Mouse (Mus musculus) intestine, postnatal 0 days (tissue): ENCODE data around the gene Pdk2. TPM values are rescaled to one million over a fixed set of nuclear protein-coding genes. Genes with fewer than 3 reads are reported as not detected.

Source experiments
- ATAC-seq: fragments of 200-750 bp; cut with Nextera tagmentation; 2 replicates; pipeline ENCODE4 v1.8.0; 2017; ENCODE audit warnings: mild to moderate bottlenecking, moderate TSS enrichment, moderate library complexity
- H3K27ac ChIP-seq: fragments of 300-500 bp; sonication (generic); 2 replicates; pipeline ENCODE4 v1.5.1; 2014; ENCODE audit warnings: mild to moderate bottlenecking, low read depth, low read length, moderate library complexity
- H3K27me3 ChIP-seq: fragments of 300-500 bp; sonication (generic); replicated peaks from 2 replicates; pipeline ENCODE4 v1.6.1; 2014; ENCODE audit warnings: low read length, mixed read lengths; ENCODE audit not compliant: control insufficient read depth, insufficient read depth
- H3K36me3 ChIP-seq: fragments of 300-500 bp; sonication (generic); 2 replicates; pipeline ENCODE4 v1.6.1; 2014; ENCODE audit warnings: mild to moderate bottlenecking, moderate library complexity; ENCODE audit not compliant: control insufficient read depth, insufficient read depth
- H3K4me1 ChIP-seq: fragments of 300-500 bp; sonication (generic); replicated peaks from 2 replicates; pipeline ENCODE4 v1.6.1; 2014; ENCODE audit warnings: antibody characterized with exemption, low read length, mixed read lengths; ENCODE audit not compliant: control insufficient read depth, insufficient read depth
- H3K4me2 ChIP-seq: fragments of 300-500 bp; sonication (generic); replicated peaks from 2 replicates; pipeline ENCODE4 v1.6.1; 2014; ENCODE audit warnings: low read depth, mild to moderate bottlenecking, moderate library complexity
- H3K4me3 ChIP-seq: fragments of 300-500 bp; sonication (generic); 2 replicates; pipeline ENCODE4 v1.5.1; 2014; ENCODE audit warnings: low read depth, low read length
- H3K9ac ChIP-seq: fragments of 300-500 bp; sonication (generic); 2 replicates; pipeline ENCODE4 v1.6.1; 2014; ENCODE audit warnings: mild to moderate bottlenecking, low read depth, low read length
- H3K9me3 ChIP-seq: fragments of 300-500 bp; sonication (generic); 2 replicates; pipeline ENCODE4 v1.6.1; 2016; ENCODE audit warnings: mixed run types; ENCODE audit not compliant: control insufficient read depth
- CTCF ChIP-seq: sonication (generic); IDR thresholded peaks from 2 replicates; pipeline ENCODE4 v1.5.1; 2016; ENCODE audit warnings: low read depth, mild to moderate bottlenecking, control low read depth, antibody characterized with exemption, moderate library complexity
- WGBS: fragments of 180-500 bp; shearing (Covaris S2); extraction: QIAGEN DNeasy Blood & Tissue Kit; methylation state at CpG from one replicate; pipeline ENCODE4 v1.1.7; 2014; 5-methylcytosine and 5-hydroxymethylcytosine counted together
- polyA plus RNA-seq: library from polyadenylated mRNA; unstranded; fragments of >200 nt; fragmentation: Nextera tagmentation; extraction: Ambion mirVana; gene quantifications from 2 replicates; pipeline ENCODE4 v1.2.1, GENCODE M21; 2015

The Pdk2 gene
- polyA plus RNA-seq, 1 experiment from 2014 or later, result 57.4 TPM

DNA sequence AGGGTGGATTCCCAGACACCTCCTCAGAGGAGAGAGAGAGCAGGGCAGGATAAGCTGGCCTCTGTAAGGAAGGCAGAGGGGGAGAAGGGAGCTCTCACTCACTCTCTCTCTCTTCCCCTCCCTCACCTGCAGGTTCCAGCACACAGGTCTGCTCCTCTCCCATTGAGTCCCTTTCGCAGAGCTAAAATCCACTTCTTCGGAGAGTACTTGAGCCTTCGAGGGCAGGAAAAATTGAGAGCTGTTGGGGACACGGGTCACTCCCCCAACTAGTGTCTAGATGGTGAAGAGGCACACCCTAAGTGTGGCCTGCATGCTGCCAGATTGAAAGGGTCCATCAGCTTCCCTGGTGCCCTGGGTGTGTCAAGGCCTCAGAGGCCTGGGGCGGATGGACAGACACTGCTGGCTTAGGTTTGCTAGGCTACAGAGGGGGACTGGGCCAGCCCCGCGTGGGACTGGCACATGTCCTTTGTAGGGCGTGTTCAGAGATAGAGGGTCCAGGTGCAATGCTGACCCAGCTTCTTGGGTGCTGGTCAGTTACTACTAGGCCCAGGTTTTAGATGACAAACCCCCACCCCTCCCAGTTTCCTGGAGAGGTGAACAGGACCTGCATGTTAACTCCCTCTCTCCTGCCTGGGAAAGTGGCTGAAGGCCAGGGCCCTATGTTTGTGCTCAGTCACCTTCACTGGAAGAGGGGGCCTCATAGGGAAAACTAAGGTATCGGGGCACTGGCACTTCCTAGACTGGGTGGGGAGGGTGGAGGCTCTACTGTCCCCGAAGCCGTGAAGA is 15.7 kb downstream of the Pdk2 start:
- Histone ChIP-seq H3K4me2 (no peak overlapping the region), H3K9me3 (no peaks in the 10 kb centered on the region), H3K27me3 (no peaks in the 10 kb centered on the region), H3K36me3 (peaks cover 55% of the 10 kb centered on the region), H3K27ac (no peak overlapping the region), H3K4me1 (no peaks in the 10 kb centered on the region), H3K9ac (no peak overlapping the region), H3K4me3 (no peak overlapping the region)
- no peak for ATAC-seq
- TF ChIP-seq CTCF, result no peak
- 74% methylated on average over 11 of the region's 11 CpGs for WGBS

DNA sequence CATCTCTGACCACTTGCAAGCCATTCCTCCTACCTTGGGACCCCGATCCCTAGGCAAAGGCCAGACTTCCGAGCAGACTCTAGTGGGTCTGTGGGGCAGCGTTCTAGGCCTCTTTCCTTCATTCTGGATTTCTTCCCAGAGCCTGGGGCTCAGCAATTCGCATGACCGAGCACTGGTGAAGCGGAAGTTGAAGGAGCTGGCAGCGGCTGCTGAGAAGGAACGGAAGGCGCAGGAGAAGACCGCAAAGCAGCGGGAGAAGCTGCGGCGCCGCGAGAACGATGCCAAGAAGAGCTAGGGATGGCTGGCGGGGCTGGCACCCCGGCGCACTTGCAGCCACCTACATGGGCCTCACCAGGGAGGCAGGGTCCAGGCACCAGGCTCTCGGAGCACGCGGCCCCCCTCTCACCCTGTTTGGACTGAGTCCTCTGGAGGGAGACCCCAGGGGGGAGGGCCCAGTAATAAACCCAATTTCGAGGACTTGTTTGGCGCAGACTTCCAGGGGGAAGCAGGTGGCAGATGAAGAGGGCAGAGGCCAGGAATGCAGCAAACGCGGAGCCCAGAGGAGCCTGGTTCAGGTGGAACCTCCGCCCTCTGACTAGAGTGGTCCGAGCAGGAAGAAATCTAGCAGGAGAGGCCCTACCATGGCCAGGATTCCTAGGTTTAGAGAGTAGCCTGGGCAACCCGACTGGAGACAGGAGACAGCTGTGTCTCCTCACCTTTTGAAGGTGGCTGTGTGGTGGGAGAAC is 16.5 kb downstream of the Pdk2 start:
- H3K36me3 ChIP-seq, result peaks cover 50% of the 10 kb centered on the region
- no peak overlapping the region for H3K9ac ChIP-seq
- H3K4me3 ChIP-seq, result no peak overlapping the region
- TF ChIP-seq CTCF, result no peak
- H3K9me3 ChIP-seq, result no peaks in the 10 kb centered on the region
- no peak overlapping the region for H3K27ac ChIP-seq
- H3K4me2 ChIP-seq, result no peak overlapping the region
- ATAC-seq, result no peak
- H3K4me1 ChIP-seq, result no peaks in the 10 kb centered on the region
- no peaks in the 10 kb centered on the region for H3K27me3 ChIP-seq
- WGBS, result 80% methylated on average over 29 of the region's 29 CpGs

DNA sequence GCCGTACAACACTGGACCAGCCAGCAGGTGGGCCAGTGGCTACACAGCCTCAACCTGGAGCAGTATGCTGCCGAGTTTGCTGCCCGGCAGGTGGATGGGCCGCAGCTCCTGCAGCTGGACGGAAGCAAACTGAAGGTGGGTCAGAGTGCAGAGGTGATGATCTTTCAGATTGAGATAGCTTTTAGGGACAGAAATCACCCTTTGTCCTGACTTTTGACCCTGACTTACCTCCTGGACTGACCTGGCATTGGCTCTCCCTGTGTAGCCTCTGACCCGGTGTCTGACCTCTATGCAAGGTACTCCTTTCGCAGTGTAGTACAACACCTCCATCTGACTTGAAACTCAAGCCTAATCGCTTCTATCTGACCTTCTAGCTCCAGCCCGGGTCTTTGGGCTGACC is 17.7 kb downstream of the Pdk2 start:
- H3K27me3 ChIP-seq, result no peaks in the 10 kb centered on the region
- ATAC-seq, result no peak
- H3K4me3 ChIP-seq, result no peak overlapping the region
- no peak for TF ChIP-seq CTCF
- no peaks in the 10 kb centered on the region for H3K4me1 ChIP-seq
- H3K27ac ChIP-seq, result no peak overlapping the region
- H3K9me3 ChIP-seq, result no peaks in the 10 kb centered on the region
- H3K9ac ChIP-seq, result no peak overlapping the region
- H3K36me3 ChIP-seq, result peaks cover 39% of the 10 kb centered on the region
- no peak overlapping the region for H3K4me2 ChIP-seq
- WGBS, result 92% methylated on average over 9 of the region's 9 CpGs

DNA sequence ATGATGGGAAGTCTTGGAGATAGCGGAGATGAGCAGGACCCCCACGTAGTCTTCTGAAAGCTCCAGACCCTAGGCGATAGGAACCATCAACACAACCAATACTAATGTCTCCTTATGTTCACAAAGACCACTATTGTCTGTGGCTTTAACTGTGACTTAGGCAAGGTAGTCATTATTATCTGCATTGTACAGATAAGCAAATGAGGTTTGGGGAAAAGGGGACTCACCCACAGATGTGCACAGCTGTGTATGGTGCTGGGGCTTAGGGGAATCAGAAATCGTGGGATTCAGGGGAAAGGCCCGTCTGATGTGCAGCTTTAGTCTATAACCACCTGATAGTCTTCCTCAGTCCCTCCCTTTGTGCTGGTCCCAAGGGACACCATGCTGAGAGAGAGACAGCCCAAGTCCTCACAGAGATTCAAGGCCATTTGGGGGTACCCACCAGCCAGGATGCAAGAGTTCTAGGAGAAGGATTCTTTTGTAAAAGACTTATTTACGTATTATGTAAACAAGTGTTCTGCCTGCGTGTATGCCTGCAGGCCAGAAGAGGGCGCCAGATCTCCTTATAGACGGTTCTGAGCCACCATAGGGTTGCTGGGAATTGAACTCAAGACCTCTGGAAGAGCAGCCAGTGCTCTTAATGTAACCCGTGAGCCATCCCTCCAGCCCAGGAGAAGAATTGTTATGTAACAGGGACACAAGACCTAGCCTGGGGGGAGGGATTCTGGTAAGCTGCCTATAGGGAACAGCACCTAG is 18.7 kb downstream of the Pdk2 start:
- TF ChIP-seq CTCF, result peak; percentile 61
- no peaks in the 10 kb centered on the region for H3K9me3 ChIP-seq
- H3K36me3 ChIP-seq, result peaks cover 35% of the 10 kb centered on the region
- no peak overlapping the region; the same call in 1 of the 2 replicates for H3K27ac ChIP-seq
- no peaks in the 10 kb centered on the region for H3K4me1 ChIP-seq
- no peak overlapping the region for H3K4me3 ChIP-seq
- no peak overlapping the region for H3K9ac ChIP-seq
- no peak overlapping the region for H3K4me2 ChIP-seq
- no peaks in the 10 kb centered on the region for H3K27me3 ChIP-seq
- no peak for ATAC-seq
- 80% methylated on average over 10 of the region's 10 CpGs for WGBS

DNA sequence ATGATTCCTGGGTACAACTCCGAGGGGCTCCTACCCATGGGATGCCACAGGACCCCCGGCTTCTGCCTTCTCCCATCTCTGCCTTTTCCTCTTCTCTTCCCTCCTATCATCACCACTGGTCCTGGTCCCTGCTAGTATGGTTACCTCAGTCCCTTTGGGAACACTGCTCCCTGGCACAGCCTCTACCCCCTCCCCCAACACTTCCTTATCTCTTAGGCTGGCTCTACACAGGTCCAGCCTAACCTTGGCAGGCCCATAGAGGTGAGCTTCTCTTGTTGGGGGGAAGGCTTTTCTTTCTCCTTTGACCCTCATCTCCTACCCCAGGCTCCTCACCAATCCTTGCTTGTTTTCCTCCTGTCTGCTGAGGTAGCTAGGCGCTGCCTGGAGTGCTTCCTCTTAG is 25.7 kb downstream of the Pdk2 start:
- H3K4me1 ChIP-seq, result no peaks in the 10 kb centered on the region
- H3K4me3 ChIP-seq, result no peak overlapping the region
- no peaks in the 10 kb centered on the region for H3K9me3 ChIP-seq
- 0 out of 2 replicates have a peak, but pooled peaks cover under 1% of the 10 kb centered on the region for H3K27me3 ChIP-seq
- ATAC-seq, result no peak
- no peak overlapping the region for H3K9ac ChIP-seq
- H3K27ac ChIP-seq, result no peak overlapping the region
- no peak for TF ChIP-seq CTCF
- H3K4me2 ChIP-seq, result no peak overlapping the region
- whole genome bisulfite sequencing, result 65% methylated on average over 3 of the region's 3 CpGs
- H3K36me3 ChIP-seq, result no peaks in the 10 kb centered on the region

DNA sequence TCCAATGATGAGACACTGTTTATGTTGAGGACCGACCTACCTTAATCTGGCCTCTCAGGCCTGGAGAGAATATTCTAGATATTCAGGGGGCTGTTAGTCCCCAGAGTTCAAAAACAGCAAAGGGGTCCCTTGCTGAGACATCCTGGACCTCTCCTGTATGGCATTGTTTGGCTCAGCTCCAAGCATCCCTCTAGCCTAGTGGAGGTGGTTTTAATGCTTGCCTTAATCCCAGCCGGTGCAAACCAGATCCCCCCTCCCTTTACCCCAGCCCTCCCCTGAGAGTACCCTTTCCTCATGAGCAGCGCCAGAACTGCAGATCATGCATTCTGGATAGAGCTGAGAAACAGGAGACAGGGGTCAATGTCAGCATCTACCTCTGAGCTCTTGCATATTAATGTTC is 28.7 kb downstream of the Pdk2 start:
- H3K27me3 ChIP-seq, result 0 out of 2 replicates have a peak, but pooled peaks cover 4% of the 10 kb centered on the region
- no peaks in the 10 kb centered on the region for H3K9me3 ChIP-seq
- H3K27ac ChIP-seq, result no peak overlapping the region
- H3K4me2 ChIP-seq, result no peak overlapping the region
- H3K4me1 ChIP-seq, result peaks cover 3% of the 10 kb centered on the region; the same call in 1 of the 2 replicates
- no peak for ATAC-seq
- no peaks in the 10 kb centered on the region for H3K36me3 ChIP-seq
- no peak overlapping the region for H3K4me3 ChIP-seq
- no peak overlapping the region for H3K9ac ChIP-seq
- TF ChIP-seq CTCF, result no peak
- WGBS, result 51% methylated on average over 3 of the region's 3 CpGs
